Mouse (Mus musculus) embryonic facial prominence, embryonic 12.5 days (tissue): ENCODE measurements at regions not wholly inside any gene's neighbourhood (a gene's known extent, or its start where the extent isn't known, plus 50 kb on each side); places are given as distances from the start of the nearest gene placed in this dataset.

Source experiments
- ATAC-seq: fragments of 200-750 bp; cut with Nextera tagmentation; 2 replicates; pipeline ENCODE4 v1.8.0; 2017; ENCODE audit not compliant: insufficient number of reproducible peaks, insufficient read depth, low FRiP score, low TSS enrichment
- H3K27ac ChIP-seq: fragments of 300-500 bp; sonication (generic); 2 replicates; pipeline ENCODE4 v1.5.1; 2016; ENCODE audit warnings: mild to moderate bottlenecking
- H3K27me3 ChIP-seq: fragments of 300-500 bp; sonication (generic); 2 replicates; pipeline ENCODE4 v1.6.1; 2016; ENCODE audit warnings: mild to moderate bottlenecking, moderate library complexity
- H3K36me3 ChIP-seq: fragments of 300-500 bp; sonication (generic); 2 replicates; pipeline ENCODE4 v1.6.1; 2016; ENCODE audit warnings: mild to moderate bottlenecking
- H3K4me1 ChIP-seq: fragments of 300-500 bp; sonication (generic); 2 replicates; pipeline ENCODE4 v1.6.1; 2016
- H3K4me2 ChIP-seq: fragments of 300-500 bp; sonication (generic); replicated peaks from 2 replicates; pipeline ENCODE4 v1.6.1; 2016; ENCODE audit warnings: mild to moderate bottlenecking, moderate library complexity
- H3K4me3 ChIP-seq: fragments of 300-500 bp; sonication (generic); 2 replicates; pipeline ENCODE4 v1.5.1; 2016; ENCODE audit warnings: mild to moderate bottlenecking
- H3K9ac ChIP-seq: fragments of 300-500 bp; sonication (generic); 2 replicates; pipeline ENCODE4 v1.6.1; 2016; ENCODE audit warnings: mild to moderate bottlenecking, moderate library complexity
- H3K9me3 ChIP-seq: fragments of 300-500 bp; sonication (generic); 2 replicates; pipeline ENCODE4 v1.6.1; 2016; ENCODE audit warnings: mild to moderate bottlenecking, moderate library complexity
- WGBS: fragments of 180-500 bp; shearing (Covaris S2); methylation state at CpG from one replicate; pipeline ENCODE4 v1.1.7; 2016; 5-methylcytosine and 5-hydroxymethylcytosine counted together

GRCm38 (mm10) chr4:29138771-29139301 lies 325.9 kb downstream of the Epha7 start:
- no peak overlapping the region for H3K4me3 ChIP-seq
- H3K27me3 ChIP-seq, result no peaks in the 10 kb centered on the region
- 73% methylated on average over 8 of the region's 8 CpGs for WGBS
- no peak overlapping the region for H3K4me2 ChIP-seq
- no peaks in the 10 kb centered on the region for H3K4me1 ChIP-seq
- H3K9ac ChIP-seq, result no peak overlapping the region
- no peaks in the 10 kb centered on the region for H3K9me3 ChIP-seq
- H3K27ac ChIP-seq, result no peak overlapping the region
- no peaks in the 10 kb centered on the region for H3K36me3 ChIP-seq
- ATAC-seq, result no peak

GRCm38 (mm10) chr4:29143415-29143814 lies 330.5 kb downstream of the Epha7 start:
- Histone ChIP-seq H3K27me3 (no peaks in the 10 kb centered on the region), H3K9me3 (no peaks in the 10 kb centered on the region), H3K9ac (no peak overlapping the region), H3K27ac (no peak overlapping the region), H3K4me1 (no peaks in the 10 kb centered on the region), H3K4me3 (no peak overlapping the region), H3K36me3 (no peaks in the 10 kb centered on the region), H3K4me2 (no peak overlapping the region)
- no peak for ATAC-seq
- WGBS, result 92% methylated on average over 1 of the region's 1 CpGs

- H3K27me3 ChIP-seq, result no peaks in the 10 kb centered on the region
- no peak overlapping the region for H3K27ac ChIP-seq
- no peak for ATAC-seq
- H3K36me3 ChIP-seq, result no peaks in the 10 kb centered on the region
- H3K4me1 ChIP-seq, result no peaks in the 10 kb centered on the region
- no peak overlapping the region for H3K9ac ChIP-seq
- H3K4me2 ChIP-seq, result no peak overlapping the region
- 80% methylated on average over 4 of the region's 4 CpGs for WGBS
- H3K9me3 ChIP-seq, result no peaks in the 10 kb centered on the region
- H3K4me3 ChIP-seq, result no peak overlapping the region
Observed at GRCm38 (mm10) chr4:29145242-29145641, 332.3 kb downstream of the Epha7 start.

GRCm38 (mm10) chr4:29152134-29152867 lies 339.4 kb downstream of the Epha7 start:
- H3K9me3 ChIP-seq, result no peaks in the 10 kb centered on the region
- 49% methylated on average over 6 of the region's 6 CpGs for WGBS
- no peaks in the 10 kb centered on the region for H3K4me1 ChIP-seq
- ATAC-seq, result no peak
- H3K9ac ChIP-seq, result no peak overlapping the region
- no peak overlapping the region for H3K27ac ChIP-seq
- no peaks in the 10 kb centered on the region for H3K27me3 ChIP-seq
- no peak overlapping the region for H3K4me2 ChIP-seq
- H3K36me3 ChIP-seq, result no peaks in the 10 kb centered on the region
- no peak overlapping the region for H3K4me3 ChIP-seq

- Histone ChIP-seq H3K27me3 (no peaks in the 10 kb centered on the region), H3K36me3 (no peaks in the 10 kb centered on the region), H3K9me3 (no peaks in the 10 kb centered on the region), H3K27ac (no peak overlapping the region), H3K4me2 (no peak overlapping the region), H3K4me1 (no peaks in the 10 kb centered on the region), H3K9ac (no peak overlapping the region), H3K4me3 (no peak overlapping the region)
- ATAC-seq, result no peak
- 65% methylated on average over 2 of the region's 2 CpGs for WGBS
Observed at GRCm38 (mm10) chr4:29182494-29182893, 369.6 kb downstream of the Epha7 start.

GRCm38 (mm10) chr4:29183411-29183810 lies 370.5 kb downstream of the Epha7 start:
- Histone ChIP-seq H3K27ac (no peak overlapping the region), H3K4me1 (no peaks in the 10 kb centered on the region), H3K27me3 (no peaks in the 10 kb centered on the region), H3K9ac (no peak overlapping the region), H3K4me3 (no peak overlapping the region), H3K36me3 (no peaks in the 10 kb centered on the region), H3K9me3 (no peaks in the 10 kb centered on the region), H3K4me2 (no peak overlapping the region)
- ATAC-seq, result no peak

- Histone ChIP-seq H3K27ac (no peak overlapping the region), H3K4me1 (no peaks in the 10 kb centered on the region), H3K36me3 (no peaks in the 10 kb centered on the region), H3K4me3 (no peak overlapping the region), H3K9ac (no peak overlapping the region), H3K4me2 (no peak overlapping the region), H3K27me3 (no peaks in the 10 kb centered on the region), H3K9me3 (no peaks in the 10 kb centered on the region)
- no peak for ATAC-seq
- 90% methylated on average over 2 of the region's 2 CpGs for WGBS
Observed at GRCm38 (mm10) chr4:29183818-29184217, 370.9 kb downstream of the Epha7 start.

- no peak overlapping the region for H3K27ac ChIP-seq
- no peak for ATAC-seq
Observed at GRCm38 (mm10) chr4:29200976-29201375, 388.0 kb downstream of the Epha7 start.

More at GRCm38 (mm10) chr4:29200976-29201375, 388.0 kb downstream of the Epha7 start:
- Histone ChIP-seq H3K9ac (no peak overlapping the region), H3K36me3 (no peaks in the 10 kb centered on the region), H3K4me1 (no peaks in the 10 kb centered on the region), H3K4me2 (no peak overlapping the region), H3K9me3 (no peaks in the 10 kb centered on the region), H3K27me3 (no peaks in the 10 kb centered on the region), H3K4me3 (no peak overlapping the region)
